Mouse (Mus musculus) ES-CJ7 (cell line): ENCODE data around the gene Gm10251.
"Not testable (repeated sequence)": the region's sequence is repeated elsewhere in the genome, so short reads cannot be mapped to it uniquely, and the experiment has no call there.

ENCODE experiments used
- DNase-seq: peaks from one replicate; pipeline ENCODE4 v3.0.0; 2011; ENCODE audit warnings: low read depth, low spot score

Gm10251 gene

DNA sequence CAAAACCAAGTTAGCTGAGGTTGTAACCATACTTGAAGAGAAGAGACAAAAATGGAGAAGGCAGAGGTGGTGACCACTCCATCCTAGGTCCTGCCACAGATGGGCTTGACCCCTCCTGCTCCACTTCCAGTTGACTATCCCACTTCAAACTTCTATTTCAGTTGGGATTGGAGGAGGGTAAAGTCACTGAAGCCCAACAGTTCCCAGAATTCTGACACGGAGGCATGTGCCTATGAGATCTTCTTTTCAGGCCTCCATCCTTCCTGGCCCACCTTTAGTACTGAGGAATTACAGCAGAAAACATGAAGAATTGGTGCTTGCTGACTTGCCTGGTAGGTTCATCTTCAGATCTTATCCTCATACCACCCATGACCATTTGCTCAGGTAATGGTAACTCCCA lies at the start of gene Gm10251:
Gene Gm10251, minus strand, starts transcription at position 101 of the 400 bp plus-strand sequence.
- not testable (repeated sequence) for DNase-seq

DNA sequence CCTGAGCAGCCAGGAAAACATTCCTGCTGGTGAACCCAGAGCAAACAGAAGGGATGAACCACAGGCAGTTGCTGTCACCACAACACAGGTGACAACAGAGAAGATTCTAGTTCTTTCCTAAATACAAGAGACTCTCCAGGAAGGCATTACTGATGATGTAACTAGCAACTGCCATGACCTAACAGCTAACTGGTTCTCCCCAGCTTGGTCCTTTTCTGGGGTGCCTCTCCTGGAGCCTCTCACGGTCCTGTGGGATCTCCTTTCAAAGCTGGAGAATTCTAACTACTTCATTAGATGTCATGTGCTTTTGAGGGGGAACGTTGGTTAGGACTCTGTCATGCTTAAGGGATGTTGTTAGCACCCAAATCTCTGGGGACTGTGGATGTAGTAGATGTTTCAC lies 36.2 kb upstream of the Gm10251 start, which contains the start of gene Gm8050:
Gene Gm8050, minus strand, starts transcription at position 101 of the 400 bp plus-strand sequence.
- not testable (repeated sequence) for DNase-seq

DNA sequence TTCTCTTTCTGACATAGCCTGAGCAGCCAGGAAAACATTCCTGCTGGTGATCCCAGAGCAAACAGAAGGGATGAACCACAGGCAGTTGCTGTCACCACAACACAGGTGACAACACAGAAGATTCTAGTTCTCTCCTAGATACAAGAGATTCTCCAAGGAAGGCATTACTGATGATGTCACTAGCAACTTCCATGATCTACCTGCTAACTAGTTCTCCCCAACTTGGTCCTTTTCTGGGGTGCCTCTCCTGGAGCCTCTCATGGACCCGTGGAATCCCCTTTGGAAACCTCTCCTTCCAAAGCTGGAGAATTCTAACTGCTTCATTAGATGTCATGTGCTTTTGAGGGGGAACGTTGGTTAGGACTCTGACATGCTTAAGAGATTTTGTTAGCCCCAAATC lies 61.7 kb downstream of the Gm10251 start, which contains the start of gene Gm3460:
Gene Gm3460, minus strand, starts transcription at position 101 of the 400 bp plus-strand sequence.
- not testable (repeated sequence) for DNase-seq

DNA sequence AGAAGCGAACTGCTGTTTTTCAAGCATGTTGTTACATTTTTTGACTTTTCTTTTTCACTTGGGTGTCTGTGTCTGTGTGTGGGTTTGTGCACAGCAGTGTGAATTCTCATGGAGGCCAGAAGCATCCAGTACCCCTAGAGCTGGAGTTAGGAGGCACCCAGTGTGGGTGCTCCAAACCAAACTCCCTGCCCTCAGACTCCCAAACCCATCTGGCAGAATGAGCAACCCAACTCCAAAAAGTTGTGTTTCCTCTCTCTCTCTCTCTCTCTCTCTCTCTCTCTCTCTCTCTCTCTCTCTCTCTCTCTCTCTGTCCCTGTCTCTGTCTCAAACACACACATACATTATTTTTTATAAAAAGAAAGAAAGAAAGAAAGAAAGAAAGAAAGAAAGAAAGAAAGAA lies 77.5 kb downstream of the Gm10251 start:
- DNase-seq, result not testable (repeated sequence)

DNA sequence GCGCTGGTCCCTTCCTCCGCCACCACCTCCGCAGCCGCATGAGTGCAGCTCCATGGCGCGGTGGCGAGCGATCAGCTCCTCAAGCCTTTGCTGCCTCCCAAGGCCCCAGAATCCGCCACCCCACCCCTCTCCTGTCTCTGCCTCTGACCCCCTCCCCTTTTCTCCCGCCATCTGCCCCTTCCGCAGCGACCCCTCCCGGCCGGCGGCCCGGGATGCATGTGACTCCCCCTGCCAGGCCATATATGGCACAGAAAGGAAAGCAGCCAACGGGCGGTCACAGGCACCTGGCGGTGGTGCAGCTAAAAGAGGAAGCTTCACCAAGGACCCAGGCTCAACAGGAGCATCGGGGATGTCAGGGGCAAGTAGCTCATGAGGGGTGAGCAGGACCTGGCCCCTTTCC lies 79.0 kb downstream of the Gm10251 start:
- not testable (repeated sequence) for DNase-seq

DNA sequence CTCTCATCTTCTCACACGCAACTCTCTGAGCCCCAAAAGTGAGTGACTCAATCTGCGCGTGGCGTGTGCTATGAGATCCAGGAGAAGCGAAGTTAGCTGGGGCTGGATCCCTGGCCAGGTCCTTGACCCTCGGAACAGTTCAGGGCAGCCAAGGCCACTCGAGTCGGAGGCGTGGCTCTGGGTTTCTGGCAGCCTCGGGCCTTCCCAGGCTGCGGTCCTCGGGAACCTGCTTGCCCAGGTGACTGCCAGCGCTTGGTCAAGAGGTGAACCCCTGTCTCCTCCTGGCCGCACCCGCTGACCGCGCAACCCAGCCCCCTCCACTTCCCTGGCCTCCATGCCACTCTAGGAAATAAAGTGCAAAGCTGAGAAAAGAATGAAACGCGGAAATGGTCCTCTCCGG lies 79.4 kb downstream of the Gm10251 start:
- not testable (repeated sequence) for DNase-seq

DNA sequence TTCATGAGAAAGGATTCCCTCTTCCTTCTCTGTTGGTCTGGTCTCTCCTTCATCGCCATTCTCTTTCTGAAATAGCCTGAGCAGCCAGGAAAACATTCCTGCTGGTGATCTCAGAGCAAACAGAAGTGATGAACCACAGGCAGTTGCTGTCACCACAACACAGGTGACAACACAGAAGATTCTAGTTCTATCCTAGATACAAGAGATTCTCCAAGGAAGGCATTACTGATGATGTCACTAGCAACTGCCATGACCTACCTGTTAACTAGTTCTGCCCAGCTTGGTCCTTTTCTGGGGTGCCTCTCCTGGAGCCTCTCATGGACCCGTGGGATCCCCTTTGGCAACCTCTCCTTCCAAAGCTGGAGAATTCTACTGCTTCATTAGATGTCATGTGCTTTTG lies 93.5 kb downstream of the Gm10251 start, which contains the start of gene Gm3629:
Gene Gm3629, minus strand, starts transcription at position 101 of the 400 bp plus-strand sequence.
- not testable (repeated sequence) for DNase-seq
